Mouse (Mus musculus): ENCODE measurements around the gene Gm11037. TPM values are rescaled to one million over a fixed set of nuclear protein-coding genes. Genes with fewer than 3 reads are reported as not detected.

Gm11037 gene
- polyA plus RNA-seq, 1 experiment = not detected

GRCm38 (mm10) chr2:131127161-131127730 lies 6.1 kb upstream of the Gm11037 start, which contains the start of gene Hspa12b:
TSS of gene Hspa12b (plus strand) at chr2:131127280.
- TF ChIP-seq TAL1 (IDR thresholded peaks at IDR 0.05; ENCODE audit: low read length) (no peak), GATA1 (IDR thresholded peaks at IDR 0.05; ENCODE audit: low read length) (no peak)
- Histone ChIP-seq H3K36me3 (ENCODE audit: control insufficient read depth) (peaks cover 8% of the 10 kb centered on the region), H3K4me1 (ENCODE audit: control insufficient read depth) (peaks cover 80% of the 10 kb centered on the region), H3K4me3 (replicated peaks) (peak within 1 kb of the TSS; percentile 62), H3K27me3 (ENCODE audit: control insufficient read depth) (peaks cover 45% of the 10 kb centered on the region), H3K9me3 (ENCODE audit: control insufficient read depth, low read length) (no peaks in the 10 kb centered on the region)

GRCm38 (mm10) chr2:131128211-131128610 lies 5.1 kb upstream of the Gm11037 start:
- peaks cover 8% of the 10 kb centered on the region for H3K36me3 ChIP-seq (ENCODE audit: control insufficient read depth)
- peak overlapping the region; percentile 62 for H3K4me3 ChIP-seq (replicated peaks)
- H3K4me1 ChIP-seq (ENCODE audit: control insufficient read depth) = peaks cover 83% of the 10 kb centered on the region
- no peaks in the 10 kb centered on the region for H3K9me3 ChIP-seq (ENCODE audit: control insufficient read depth, low read length)
- TF ChIP-seq TAL1 (IDR thresholded peaks at IDR 0.05; ENCODE audit: low read length) (no peak), GATA1 (IDR thresholded peaks at IDR 0.05; ENCODE audit: low read length) (no peak)
- H3K27me3 ChIP-seq (ENCODE audit: control insufficient read depth) = peaks cover 38% of the 10 kb centered on the region

- Histone ChIP-seq H3K36me3 (ENCODE audit: control insufficient read depth) (peaks cover 8% of the 10 kb centered on the region), H3K9me3 (ENCODE audit: control insufficient read depth, low read length) (no peaks in the 10 kb centered on the region), H3K4me1 (ENCODE audit: control insufficient read depth) (peaks cover 87% of the 10 kb centered on the region), H3K4me3 (replicated peaks) (no peak overlapping the region), H3K27me3 (ENCODE audit: control insufficient read depth) (peaks cover 34% of the 10 kb centered on the region)
- no peak for TF ChIP-seq GATA1 (IDR thresholded peaks at IDR 0.05; ENCODE audit: low read length)
- TF ChIP-seq TAL1 (IDR thresholded peaks at IDR 0.05; ENCODE audit: low read length) = no peak
These were observed 4.6 kb upstream of the Gm11037 start for GRCm38 (mm10) chr2:131128636-131129157.

- H3K36me3 ChIP-seq (ENCODE audit: control insufficient read depth) = peaks cover 19% of the 10 kb centered on the region
- H3K27me3 ChIP-seq (ENCODE audit: control insufficient read depth) = peaks cover 24% of the 10 kb centered on the region
- peaks cover 92% of the 10 kb centered on the region for H3K4me1 ChIP-seq (ENCODE audit: control insufficient read depth)
- H3K9me3 ChIP-seq (ENCODE audit: control insufficient read depth, low read length) = no peaks in the 10 kb centered on the region
- TF ChIP-seq TAL1 (IDR thresholded peaks at IDR 0.05; ENCODE audit: low read length) (peak; percentile 33; the same call in 1 of the 3 replicates), GATA1 (IDR thresholded peaks at IDR 0.05; ENCODE audit: low read length) (0 out of 2 replicates have a peak, but pooled peaks have one; percentile 25)
- peak overlapping the region; percentile 23 for H3K4me3 ChIP-seq (replicated peaks)
These were observed 3.5 kb upstream of the Gm11037 start for GRCm38 (mm10) chr2:131129836-131130235.

- H3K4me3 ChIP-seq (replicated peaks) = no peak overlapping the region
- TF ChIP-seq TAL1 (IDR thresholded peaks at IDR 0.05; ENCODE audit: low read length) (no peak), GATA1 (IDR thresholded peaks at IDR 0.05; ENCODE audit: low read length) (no peak)
- H3K27me3 ChIP-seq (ENCODE audit: control insufficient read depth) = peaks cover 13% of the 10 kb centered on the region
- peaks cover 92% of the 10 kb centered on the region for H3K4me1 ChIP-seq (ENCODE audit: control insufficient read depth)
- H3K9me3 ChIP-seq (ENCODE audit: control insufficient read depth, low read length) = no peaks in the 10 kb centered on the region
- H3K36me3 ChIP-seq (ENCODE audit: control insufficient read depth) = peaks cover 25% of the 10 kb centered on the region
These were observed 2.4 kb upstream of the Gm11037 start for GRCm38 (mm10) chr2:131130849-131131248.

GRCm38 (mm10) chr2:131132111-131132888 lies 997 bp upstream of the Gm11037 start:
- H3K4me3 ChIP-seq (replicated peaks) = no peak overlapping the region
- H3K36me3 ChIP-seq (ENCODE audit: control insufficient read depth) = peaks cover 31% of the 10 kb centered on the region
- H3K27me3 ChIP-seq (ENCODE audit: control insufficient read depth) = peaks cover 4% of the 10 kb centered on the region
- no peaks in the 10 kb centered on the region for H3K9me3 ChIP-seq (ENCODE audit: control insufficient read depth, low read length)
- peaks cover 92% of the 10 kb centered on the region for H3K4me1 ChIP-seq (ENCODE audit: control insufficient read depth)
- TF ChIP-seq TAL1 (IDR thresholded peaks at IDR 0.05; ENCODE audit: low read length) (no peak), GATA1 (IDR thresholded peaks at IDR 0.05; ENCODE audit: low read length) (no peak)

GRCm38 (mm10) chr2:131134381-131134780 lies 1.1 kb downstream of the Gm11037 start:
- Histone ChIP-seq H3K9me3 (ENCODE audit: control insufficient read depth, low read length) (no peaks in the 10 kb centered on the region), H3K36me3 (ENCODE audit: control insufficient read depth) (peaks cover 50% of the 10 kb centered on the region), H3K4me1 (ENCODE audit: control insufficient read depth) (peaks cover 92% of the 10 kb centered on the region), H3K27me3 (ENCODE audit: control insufficient read depth) (no peaks in the 10 kb centered on the region), H3K4me3 (replicated peaks) (no peak overlapping the region)
- TF ChIP-seq TAL1 (IDR thresholded peaks at IDR 0.05; ENCODE audit: low read length) (no peak), GATA1 (IDR thresholded peaks at IDR 0.05; ENCODE audit: low read length) (no peak)

GRCm38 (mm10) chr2:131134826-131135400 lies 1.6 kb downstream of the Gm11037 start:
- peak overlapping the region; percentile 53 for H3K4me3 ChIP-seq (replicated peaks)
- peaks cover 92% of the 10 kb centered on the region for H3K4me1 ChIP-seq (ENCODE audit: control insufficient read depth)
- TF ChIP-seq TAL1 (IDR thresholded peaks at IDR 0.05; ENCODE audit: low read length) (no peak), GATA1 (IDR thresholded peaks at IDR 0.05; ENCODE audit: low read length) (no peak)
- no peaks in the 10 kb centered on the region for H3K27me3 ChIP-seq (ENCODE audit: control insufficient read depth)
- peaks cover 54% of the 10 kb centered on the region for H3K36me3 ChIP-seq (ENCODE audit: control insufficient read depth)
- no peaks in the 10 kb centered on the region for H3K9me3 ChIP-seq (ENCODE audit: control insufficient read depth, low read length)

Measured in erythroblast, embryonic 14.5 days (primary cell).